Mouse (Mus musculus): Measurements from ENCODE around the gene Lbh. TPM values are rescaled to one million over a fixed set of nuclear protein-coding genes. Genes with fewer than 3 reads are reported as not detected.

Gene Lbh
- total RNA-seq, 2 experiments from 2014 or later = 37.9 to 39.1 TPM

GRCm38 (mm10) chr17:72936336-72936735, 18.2 kb downstream of the Lbh start:
- intact Hi-C loops (cut with DNase I) = no loop called here

GRCm38 (mm10) chr17:72937204-72937603, 19.1 kb downstream of the Lbh start:
- intact Hi-C loops (cut with DNase I) = no loop called here
- DNase-seq (ENCODE audit: low spot score in 2 of 2) = no peak

More at GRCm38 (mm10) chr17:72936336-72936735, 18.2 kb downstream of the Lbh start:
- no peak for DNase-seq (ENCODE audit: low spot score in 2 of 2)

GRCm38 (mm10) chr17:72938026-72938795, 20.1 kb downstream of the Lbh start:
- no peak for DNase-seq (ENCODE audit: low spot score in 2 of 2)
- intact Hi-C loops (cut with DNase I) = no loop called here

GRCm38 (mm10) chr17:72938871-72939568, 20.9 kb downstream of the Lbh start:
- intact Hi-C loops (cut with DNase I) = no loop called here
- DNase-seq (ENCODE audit: low spot score in 2 of 2) = no peak

GRCm38 (mm10) chr17:72939569-72939899, 21.4 kb downstream of the Lbh start:
- intact Hi-C loops (cut with DNase I) = no loop called here

GRCm38 (mm10) chr17:72944368-72944767, 26.3 kb downstream of the Lbh start:
- no peak for DNase-seq (ENCODE audit: low spot score in 2 of 2)
- intact Hi-C loops (cut with DNase I) = no loop called here

More at GRCm38 (mm10) chr17:72939569-72939899, 21.4 kb downstream of the Lbh start:
- no peak for DNase-seq (ENCODE audit: low spot score in 2 of 2)

- intact Hi-C loops (cut with DNase I) = no loop called here
These were observed 29.2 kb downstream of the Lbh start for GRCm38 (mm10) chr17:72947111-72947859.

GRCm38 (mm10) chr17:72948119-72948518, 30.0 kb downstream of the Lbh start:
- DNase-seq (ENCODE audit: low spot score in 2 of 2) = no peak
- intact Hi-C loops (cut with DNase I) = no loop called here

More at GRCm38 (mm10) chr17:72947111-72947859, 29.2 kb downstream of the Lbh start:
- no peak for DNase-seq (ENCODE audit: low spot score in 2 of 2)

GRCm38 (mm10) chr17:72949247-72949701, 31.2 kb downstream of the Lbh start:
- intact Hi-C loops (cut with DNase I) = no loop called here
- no peak for DNase-seq (ENCODE audit: low spot score in 2 of 2)

- no peak for DNase-seq (ENCODE audit: low spot score in 2 of 2)
These were observed 33.2 kb downstream of the Lbh start for GRCm38 (mm10) chr17:72951331-72951730.

GRCm38 (mm10) chr17:72953811-72954685, 35.9 kb downstream of the Lbh start:
- DNase-seq (ENCODE audit: low spot score in 2 of 2) = peak; percentile 20 to 26
- intact Hi-C loops (cut with DNase I) = no loop called here

More at GRCm38 (mm10) chr17:72951331-72951730, 33.2 kb downstream of the Lbh start:
- intact Hi-C loops (cut with DNase I) = no loop called here

- intact Hi-C loops (cut with DNase I) = no loop called here
These were observed 37.4 kb downstream of the Lbh start for GRCm38 (mm10) chr17:72955534-72955933.

GRCm38 (mm10) chr17:72957016-72957415, 38.9 kb downstream of the Lbh start:
- DNase-seq (ENCODE audit: low spot score in 2 of 2) = no peak

More at GRCm38 (mm10) chr17:72955534-72955933, 37.4 kb downstream of the Lbh start:
- DNase-seq (ENCODE audit: low spot score in 2 of 2) = no peak

GRCm38 (mm10) chr17:72958886-72959285, 40.8 kb downstream of the Lbh start:
- DNase-seq (ENCODE audit: low spot score in 2 of 2) = no peak
- intact Hi-C loops (cut with DNase I) = no loop called here

More at GRCm38 (mm10) chr17:72957016-72957415, 38.9 kb downstream of the Lbh start:
- intact Hi-C loops (cut with DNase I) = no loop called here

GRCm38 (mm10) chr17:72959497-72960039, 41.5 kb downstream of the Lbh start:
- no peak for DNase-seq (ENCODE audit: low spot score in 2 of 2)
- intact Hi-C loops (cut with DNase I) = no loop called here

- DNase-seq (ENCODE audit: low spot score in 2 of 2) = no peak
- intact Hi-C loops (cut with DNase I) = no loop called here
These were observed 42.1 kb downstream of the Lbh start for GRCm38 (mm10) chr17:72960243-72960642.

- intact Hi-C loops (cut with DNase I) = no loop called here
- no peak for DNase-seq (ENCODE audit: low spot score in 2 of 2)
These were observed 42.8 kb downstream of the Lbh start for GRCm38 (mm10) chr17:72960873-72961272.

- no peak for DNase-seq (ENCODE audit: low spot score in 2 of 2)
- intact Hi-C loops (cut with DNase I) = no loop called here
These were observed 44.0 kb downstream of the Lbh start for GRCm38 (mm10) chr17:72961953-72962630.
